Mouse (Mus musculus) cerebellum, postnatal 25 days (tissue): ENCODE measurements around the gene Slco2b1.

ENCODE experiments used
- DNase-seq, 2 experiments: peaks; one replicate each; pipeline ENCODE4 v3.0.0; 2021; ENCODE audit warnings: mixed read lengths in 2 of 2

The Slco2b1 gene

GRCm38 (mm10) chr7:99648623-99649022 is 62.5 kb downstream of the Slco2b1 start:
- DNase-seq: peak; percentile 65 to 82

DNA sequence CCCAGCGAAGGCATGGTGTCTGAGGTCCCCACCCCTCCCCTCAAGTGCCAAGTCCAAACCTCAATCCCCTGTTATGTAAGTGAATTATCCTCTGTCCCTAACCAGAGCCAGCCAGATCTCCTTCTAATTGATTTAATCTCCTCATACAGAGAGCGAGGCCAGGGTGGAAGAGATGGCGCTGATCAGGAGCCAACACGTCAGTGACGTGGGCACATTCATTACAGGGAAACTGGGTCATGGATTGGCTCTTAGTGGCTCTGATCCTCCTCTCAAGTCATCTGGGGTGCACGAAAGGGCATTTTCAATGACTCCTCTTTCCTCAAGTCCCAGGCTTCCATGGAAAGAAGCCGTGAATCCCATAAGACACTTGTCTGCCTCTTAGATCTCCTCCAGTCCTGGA is 66.4 kb downstream of the Slco2b1 start:
- DNase-seq: no peak

GRCm38 (mm10) chr7:99642078-99642477 is 69.1 kb downstream of the Slco2b1 start:
- no peak for DNase-seq

DNA sequence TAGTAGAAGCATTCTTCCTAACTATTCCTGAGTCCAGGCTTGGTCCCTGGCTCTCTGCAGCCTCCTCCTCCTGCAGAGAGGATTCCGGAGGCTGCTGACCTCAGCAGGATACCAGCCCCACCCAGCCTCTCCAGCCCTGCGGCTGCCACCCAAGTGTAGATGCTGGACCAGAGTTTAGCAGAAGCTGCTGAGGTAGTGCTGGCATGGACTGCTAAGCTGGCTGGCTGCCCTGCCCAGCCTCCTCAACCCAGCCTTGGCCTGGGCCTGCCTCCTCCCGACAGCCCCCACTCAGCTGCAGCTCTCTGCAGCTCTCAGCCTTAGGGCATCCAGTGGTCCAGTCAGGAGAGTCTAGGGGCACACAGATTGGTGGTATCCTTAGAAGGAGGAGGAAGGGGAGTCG is 69.9 kb downstream of the Slco2b1 start:
- DNase-seq: peak; percentile 45 to 66

- no peak for DNase-seq
Observed at GRCm38 (mm10) chr7:99633966-99634665, 77.0 kb downstream of the Slco2b1 start.

GRCm38 (mm10) chr7:99632286-99632685 is 78.9 kb downstream of the Slco2b1 start:
- DNase-seq: no peak

DNA sequence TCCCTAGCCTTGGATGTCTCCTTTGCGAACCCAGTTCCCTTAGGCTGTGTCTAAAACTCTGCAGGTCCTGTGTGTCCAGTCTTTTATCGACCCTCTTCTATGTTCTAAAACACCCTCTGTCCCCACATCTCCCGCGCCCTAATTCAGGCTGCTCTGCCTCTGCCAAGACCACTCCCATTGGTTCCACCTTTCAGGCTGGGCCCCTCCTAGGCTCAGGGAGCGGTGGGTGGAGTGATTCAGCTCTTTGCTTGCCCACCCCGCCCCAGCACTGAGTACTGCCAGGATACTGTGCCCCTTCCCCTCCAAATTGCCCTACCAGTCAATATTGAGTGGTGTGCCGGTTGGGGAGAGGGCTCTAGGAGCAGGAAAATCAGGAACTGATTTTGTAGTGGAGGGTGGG is 83.8 kb downstream of the Slco2b1 start:
- no peak for DNase-seq

DNA sequence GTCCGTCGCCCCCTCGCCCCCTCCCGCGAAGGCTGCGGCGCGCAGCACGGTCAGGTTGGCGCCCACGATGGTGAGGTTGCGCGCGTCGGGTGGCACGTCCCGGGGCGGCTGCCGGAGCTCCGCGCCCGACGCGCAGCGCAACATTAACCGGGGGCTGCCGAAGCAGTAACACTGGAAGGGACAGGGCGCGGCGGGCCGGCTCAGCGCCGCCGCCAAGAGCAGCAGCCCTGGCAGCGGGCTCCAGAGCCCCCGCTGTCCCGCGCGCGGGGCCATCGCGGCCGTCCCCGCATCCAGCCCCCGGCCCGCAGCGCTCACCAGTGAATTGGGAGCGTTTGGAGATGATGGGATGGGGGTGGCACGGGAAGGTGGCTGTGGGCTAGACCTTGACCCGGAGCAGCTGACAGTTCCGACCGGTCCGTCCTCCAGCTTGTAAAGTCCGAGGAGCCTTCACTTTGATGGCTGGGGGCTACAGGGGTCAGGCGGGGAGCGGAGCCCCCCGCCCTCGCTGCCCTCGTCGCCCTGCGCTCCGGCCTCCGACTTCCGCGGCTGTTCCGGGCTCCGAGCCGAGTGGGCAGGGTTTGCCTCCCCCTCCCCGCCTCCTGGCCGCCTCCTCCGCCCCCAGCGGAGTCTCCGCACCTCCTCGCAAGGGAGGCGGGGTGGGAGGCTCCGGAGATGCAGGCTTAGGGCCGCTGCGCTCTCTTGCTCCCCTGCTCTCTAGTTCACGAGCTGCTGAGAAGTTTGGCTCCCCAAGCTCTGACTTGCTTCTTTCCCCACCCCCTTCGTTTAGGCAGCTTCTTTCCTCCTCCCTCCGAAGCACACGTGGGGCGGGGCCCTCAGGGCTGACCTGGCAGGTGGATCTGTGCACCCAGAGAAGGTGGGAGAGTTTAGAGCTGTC is 84.5 kb downstream of the Slco2b1 start, which contains the start of gene Tpbgl:
TSS of gene Tpbgl (minus strand) at position 728 of the 895 bp plus-strand sequence.
- DNase-seq: peak in 1 of 2 experiments; percentile 50

- DNase-seq: peak; percentile 81 to 88
Observed at GRCm38 (mm10) chr7:99625722-99626375, 85.3 kb downstream of the Slco2b1 start.

DNA sequence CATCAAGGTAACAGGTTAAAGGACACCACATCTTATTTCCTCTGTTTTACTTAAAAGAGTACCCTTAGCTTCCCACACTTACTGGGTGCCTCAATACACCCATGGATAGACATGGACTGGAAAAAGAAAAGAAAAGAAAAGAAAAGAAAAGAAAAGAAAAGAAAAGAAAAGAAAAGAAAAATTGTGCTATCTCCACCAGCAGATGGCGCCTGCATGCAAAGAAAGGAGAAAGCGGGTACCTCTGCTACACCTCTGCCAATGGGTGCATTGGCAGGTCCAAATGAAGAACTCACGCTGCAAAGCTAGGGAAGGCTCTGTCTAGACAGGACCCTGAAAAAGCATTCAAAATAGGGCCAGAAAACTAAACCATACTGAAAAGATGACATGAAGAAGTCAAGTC is 92.3 kb downstream of the Slco2b1 start:
- DNase-seq: peak; percentile 49 to 75

- no peak for DNase-seq
Observed at GRCm38 (mm10) chr7:99618264-99618663, 92.9 kb downstream of the Slco2b1 start.
